Mouse (Mus musculus): ENCODE results near the gene Nme7.

DNA sequence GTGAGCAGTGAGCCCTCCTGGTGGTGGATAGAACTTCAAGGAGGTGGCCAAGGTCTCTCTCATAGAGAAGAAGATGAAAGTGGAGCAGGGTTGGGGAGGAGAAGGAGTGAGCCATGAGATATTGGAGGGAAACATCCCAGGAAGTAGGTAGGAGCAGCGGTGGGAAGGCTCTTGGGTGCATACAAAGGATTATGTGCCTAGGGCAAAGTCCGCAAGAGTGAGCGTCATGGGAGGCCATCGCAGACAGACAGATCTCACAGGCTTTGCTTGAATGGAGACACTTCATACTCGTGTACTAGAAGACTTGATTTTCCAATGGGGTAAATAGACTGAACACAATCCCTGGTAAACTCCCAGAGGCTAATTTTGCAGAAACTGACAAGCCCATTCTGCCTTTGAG, 14.6 kb downstream of the Nme7 start:
- no peak for TF ChIP-seq CTCF (IDR thresholded peaks at IDR 0.05; ENCODE audit: low read depth)
- TF ChIP-seq EP300 (optimal IDR thresholded peaks at IDR 0.05): no peak
